Mouse (Mus musculus) C2C12 (cell line): Measurements from ENCODE around the gene Nudt1. TPM values are rescaled to one million over a fixed set of nuclear protein-coding genes. Genes with fewer than 3 reads are reported as not detected.
"Not testable (repeated sequence)": the region's sequence is repeated elsewhere in the genome, so short reads cannot be mapped to it uniquely, and the experiment has no call there.

Source experiments
- H3K27me3 ChIP-seq: one replicate; pipeline ENCODE4 v1.6.1; 2011; ENCODE audit not compliant: control insufficient read depth, insufficient read depth, insufficient read length
- H3K36me3 ChIP-seq: one replicate; pipeline ENCODE4 v1.6.1; 2011; ENCODE audit not compliant: control insufficient read depth, insufficient read depth
- H3K4me3 ChIP-seq: one replicate; pipeline ENCODE4 v1.5.1; 2011; ENCODE audit warnings: mild to moderate bottlenecking, control low read depth; ENCODE audit not compliant: poor library complexity, insufficient read depth, severe bottlenecking
- H3K79me2 ChIP-seq: one replicate; pipeline ENCODE4 v1.6.1; 2011; ENCODE audit not compliant: control insufficient read depth, insufficient read depth
- H3K79me3 ChIP-seq: one replicate; pipeline ENCODE4 v1.6.1; 2011; ENCODE audit warnings: low read depth, control low read depth
- H3ac ChIP-seq: one replicate; pipeline ENCODE3; 2011; ENCODE audit warnings: low read depth; ENCODE audit not compliant: control insufficient read depth, insufficient read length
- CEBPB ChIP-seq: IDR thresholded peaks from one replicate; pipeline ENCODE4 v1.6.1; 2011; ENCODE audit warnings: low read depth, mild to moderate bottlenecking, control low read depth, moderate library complexity
- CTCF ChIP-seq: IDR thresholded peaks from one replicate; pipeline ENCODE4 v1.5.1; 2011; ENCODE audit not compliant: control insufficient read depth, insufficient read depth, insufficient read length
- FOSL1 ChIP-seq: IDR thresholded peaks from one replicate; pipeline ENCODE4 v1.8.0; 2011; ENCODE audit warnings: mild to moderate bottlenecking, low read length; ENCODE audit not compliant: poor library complexity, insufficient read depth, severe bottlenecking
- MAX ChIP-seq: IDR thresholded peaks from one replicate; pipeline ENCODE4 v1.6.1; 2011; ENCODE audit warnings: mild to moderate bottlenecking, control low read depth
- MYOD1 ChIP-seq: IDR thresholded peaks from one replicate; pipeline ENCODE4 v1.6.1; 2011; ENCODE audit warnings: low read depth; ENCODE audit not compliant: control insufficient read depth, insufficient read length
- MYOG ChIP-seq: IDR thresholded peaks from one replicate; pipeline ENCODE4 v1.6.1; 2011; ENCODE audit not compliant: control insufficient read depth, insufficient read length; ENCODE audit errors: extremely low read depth
- USF1 ChIP-seq: IDR thresholded peaks from one replicate; pipeline ENCODE4 v1.6.1; 2011; ENCODE audit warnings: low read depth, mild to moderate bottlenecking, control low read depth, moderate library complexity
- polyA plus RNA-seq: library from polyadenylated mRNA; unstranded; fragments of >200 nt; fragmentation: generic; extraction: Trizol; gene quantifications from one replicate; pipeline ENCODE4 v1.2.1, GENCODE M21; 2012; ENCODE audit warnings: missing spikeins

The Nudt1 gene
- polyA plus RNA-seq, 1 experiment, result 37.7 TPM

DNA sequence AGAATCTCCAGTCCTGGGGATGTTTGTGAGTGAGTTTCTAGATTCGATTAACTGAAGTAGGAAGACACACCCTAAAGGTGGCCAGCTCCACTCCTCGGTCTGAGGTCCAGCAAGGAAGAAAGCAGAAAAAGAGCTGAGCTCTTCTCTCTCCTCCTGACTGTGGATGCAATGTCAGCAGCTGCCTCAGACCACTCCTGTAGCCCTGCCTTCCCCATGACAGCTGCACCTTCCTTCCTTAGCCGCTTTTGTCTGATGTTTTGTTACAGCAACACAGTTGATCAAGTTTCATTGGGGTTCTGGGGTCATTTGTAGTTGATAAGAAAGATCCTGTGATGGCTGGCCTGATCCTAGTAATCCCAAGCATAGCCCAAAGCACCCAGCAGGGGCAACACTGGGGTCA lies 36.0 kb downstream of the Nudt1 start:
- no peaks in the 10 kb centered on the region for H3K79me3 ChIP-seq
- peaks cover 38% of the 10 kb centered on the region for H3K36me3 ChIP-seq
- TF ChIP-seq USF1, result no peak
- no peak for TF ChIP-seq MYOG
- TF ChIP-seq CTCF, result no peak
- TF ChIP-seq FOSL1, result no peak
- no peak for TF ChIP-seq MAX
- no peak for TF ChIP-seq CEBPB
- no peak overlapping the region for H3K4me3 ChIP-seq
- H3ac ChIP-seq, result no peak overlapping the region
- no peaks in the 10 kb centered on the region for H3K27me3 ChIP-seq
- H3K79me2 ChIP-seq, result no peaks in the 10 kb centered on the region

DNA sequence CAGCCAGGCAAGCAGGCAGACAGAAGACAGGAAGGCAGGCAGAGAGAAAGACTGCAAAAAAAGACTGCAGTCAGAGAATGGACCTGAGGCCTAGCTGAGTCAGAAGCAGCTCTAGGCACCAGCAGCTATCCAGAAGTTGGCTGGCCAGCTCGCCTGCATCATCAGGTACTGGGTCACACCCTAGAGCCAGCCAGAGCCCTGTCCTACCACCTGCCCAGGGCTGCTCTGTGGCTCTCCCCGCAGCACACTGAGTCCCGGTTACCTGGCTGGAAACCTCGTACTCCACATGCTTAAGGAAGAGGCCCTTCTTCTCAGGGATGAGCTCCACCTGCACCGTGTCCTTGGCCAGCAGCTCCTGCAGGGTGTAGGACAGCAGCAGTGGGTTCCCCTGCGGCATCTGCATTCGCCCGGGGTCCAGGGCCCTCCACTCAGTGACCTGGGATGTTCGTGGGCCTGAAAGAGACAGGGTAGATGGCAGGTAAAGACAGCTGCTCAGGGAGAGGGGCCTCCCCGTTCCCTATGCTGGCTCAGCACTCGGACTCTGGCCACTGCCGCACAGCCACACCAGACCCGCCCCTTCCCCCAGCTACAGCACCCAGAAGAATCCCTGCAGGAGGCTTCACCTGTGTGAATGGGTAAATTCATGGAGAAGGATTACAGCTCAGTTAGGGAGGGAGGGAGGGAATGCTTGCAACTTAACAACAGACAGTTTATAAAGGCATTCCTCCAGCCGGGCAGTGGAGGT lies 38.6 kb downstream of the Nudt1 start:
- H3K79me3 ChIP-seq, result peaks cover 3% of the 10 kb centered on the region
- no peak overlapping the region for H3ac ChIP-seq
- TF ChIP-seq MYOG (no peak), CTCF (no peak), FOSL1 (no peak), USF1 (no peak), MAX (no peak), CEBPB (no peak), MYOD1 (no peak)
- peaks cover 18% of the 10 kb centered on the region for H3K79me2 ChIP-seq
- H3K36me3 ChIP-seq, result peaks cover 18% of the 10 kb centered on the region
- no peaks in the 10 kb centered on the region for H3K27me3 ChIP-seq
- H3K4me3 ChIP-seq, result no peak overlapping the region

DNA sequence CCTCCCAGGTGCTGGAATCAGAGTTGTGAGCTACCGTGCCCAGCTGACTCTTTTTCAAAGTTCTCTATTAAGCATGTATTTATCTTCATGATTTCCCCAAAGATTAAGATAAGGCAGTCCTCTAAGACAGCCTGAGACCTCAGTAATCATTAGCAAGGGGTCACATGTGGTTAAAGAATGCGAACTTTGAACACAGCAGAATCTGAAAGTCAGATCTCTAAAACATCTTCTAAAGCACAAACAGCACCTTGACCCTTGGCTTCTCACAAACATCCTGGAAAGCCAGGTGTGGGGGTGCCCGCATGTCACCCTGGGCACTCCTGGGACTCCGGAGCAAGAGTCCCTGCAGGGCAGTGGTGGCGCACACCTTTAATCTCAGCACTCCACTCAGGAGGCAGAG lies 43.0 kb downstream of the Nudt1 start:
- peaks cover 18% of the 10 kb centered on the region for H3K79me3 ChIP-seq
- no peaks in the 10 kb centered on the region for H3K36me3 ChIP-seq
- no peak for TF ChIP-seq USF1
- no peak for TF ChIP-seq CTCF
- no peak for TF ChIP-seq FOSL1
- TF ChIP-seq MYOG, result no peak
- no peak for TF ChIP-seq CEBPB
- no peak for TF ChIP-seq MYOD1
- TF ChIP-seq MAX, result no peak

GRCm38 (mm10) chr5:140368126-140368525 lies 46.7 kb downstream of the Nudt1 start:
- Histone ChIP-seq H3K79me3 (peaks cover 38% of the 10 kb centered on the region), H3K79me2 (peaks cover 94% of the 10 kb centered on the region)
- H3K27me3 ChIP-seq, H3ac ChIP-seq, H3K36me3 ChIP-seq, H3K4me3 ChIP-seq: not testable (repeated sequence)

More for the DNA sequence above, 43.0 kb downstream of the Nudt1 start:
- Histone ChIP-seq H3K79me2 (peaks cover 57% of the 10 kb centered on the region), H3K27me3 (no peaks in the 10 kb centered on the region), H3ac (no peak overlapping the region), H3K4me3 (no peak overlapping the region)

DNA sequence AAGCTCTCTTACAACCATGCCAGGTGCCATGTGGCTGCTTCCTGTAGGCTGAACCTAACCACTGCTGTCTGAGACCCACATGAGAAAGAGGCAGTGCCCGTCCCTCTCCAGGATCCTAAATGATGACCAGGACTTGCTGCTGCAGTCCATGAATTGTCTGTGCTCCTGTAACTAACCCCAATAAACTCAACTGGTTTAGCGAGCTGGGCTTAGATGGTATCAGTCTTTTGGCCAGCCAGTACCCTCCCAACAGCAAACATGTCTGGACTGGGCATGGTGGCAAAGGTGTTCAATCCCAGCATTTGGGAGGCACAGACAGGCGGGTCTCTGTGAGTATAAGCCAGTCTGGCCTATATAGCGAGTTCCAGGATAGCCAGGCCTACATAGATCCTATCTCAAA lies 47.5 kb downstream of the Nudt1 start:
- Histone ChIP-seq H3K36me3 (peaks cover 5% of the 10 kb centered on the region), H3K79me3 (peaks cover 40% of the 10 kb centered on the region), H3ac (no peak overlapping the region), H3K4me3 (no peak overlapping the region), H3K27me3 (no peaks in the 10 kb centered on the region), H3K79me2 (peaks cover 94% of the 10 kb centered on the region)
- no peak for TF ChIP-seq MAX
- TF ChIP-seq CEBPB, result no peak
- no peak for TF ChIP-seq CTCF
- no peak for TF ChIP-seq FOSL1
- TF ChIP-seq USF1, result no peak
- TF ChIP-seq MYOD1, result no peak
- TF ChIP-seq MYOG, result no peak

DNA sequence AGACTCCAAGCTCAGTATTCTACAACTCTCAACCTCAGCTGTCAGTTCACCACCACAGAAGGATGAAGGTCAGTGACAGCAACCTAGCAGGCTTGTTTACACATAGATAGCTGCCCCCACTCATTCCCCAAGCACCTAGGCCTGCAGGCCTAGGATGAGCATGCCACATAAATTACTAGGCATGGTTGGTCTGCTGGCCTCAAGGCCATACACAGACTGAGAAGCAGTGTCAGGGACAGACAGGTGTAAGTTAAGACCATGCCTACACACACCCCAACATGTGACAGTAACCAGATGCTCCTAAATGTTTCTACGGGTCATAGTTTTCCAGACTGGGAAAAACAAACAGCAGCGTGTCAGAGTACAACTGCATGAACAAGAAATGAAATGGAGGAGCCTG lies 48.0 kb downstream of the Nudt1 start:
- Histone ChIP-seq H3K36me3 (peaks cover 5% of the 10 kb centered on the region), H3ac (no peak overlapping the region), H3K4me3 (no peak overlapping the region), H3K79me2 (peaks cover 96% of the 10 kb centered on the region), H3K27me3 (no peaks in the 10 kb centered on the region), H3K79me3 (peaks cover 43% of the 10 kb centered on the region)
- TF ChIP-seq CEBPB (no peak), MAX (no peak), FOSL1 (no peak)
